Mouse (Mus musculus) lung, adult 2 months (tissue): ENCODE results near the gene Hist2h3c1. TPM values are rescaled to one million over a fixed set of nuclear protein-coding genes. Genes with fewer than 3 reads are reported as not detected.
A peak's percentile ranks its signal among the peaks of the same experiment; 100 is the strongest.

Experiments
- DNase-seq: peaks from one replicate; pipeline ENCODE4 v3.0.0; 2022
- H3K4me1 ChIP-seq: fragments of 200-500 bp; 2 replicates; pipeline ENCODE4 v1.6.1; 2011; ENCODE audit warnings: low read length; ENCODE audit not compliant: control insufficient read depth, insufficient read depth
- H3K4me3 ChIP-seq: fragments of 200-500 bp; replicated peaks from 2 replicates; pipeline ENCODE3; 2011; ENCODE audit warnings: low read depth, mild to moderate bottlenecking, control low read depth, low read length; ENCODE audit errors: extremely low read depth
- CTCF ChIP-seq: fragments of 200-500 bp; IDR thresholded peaks from 2 replicates; pipeline ENCODE4 v1.5.1; 2011; ENCODE audit warnings: mild to moderate bottlenecking, low read length, control low read depth; ENCODE audit not compliant: insufficient read depth
- POLR2A ChIP-seq: fragments of 200-500 bp; IDR thresholded peaks from 2 replicates; pipeline ENCODE4 v1.6.1; 2011; ENCODE audit warnings: low read depth, mild to moderate bottlenecking, control low read depth, low read length, borderline replicate concordance; ENCODE audit errors: extremely low read depth
- WGBS: fragments of 180-500 bp; shearing (Covaris S2); methylation state at CpG from one replicate; pipeline ENCODE4 v1.1.7; 2018; 5-methylcytosine and 5-hydroxymethylcytosine counted together
- polyA plus RNA-seq: library from polyadenylated mRNA; depleted of rRNA; stranded (reverse); fragments of >200 nt; gene quantifications from 2 replicates; pipeline ENCODE4 v1.2.3, GENCODE M21; 2012

The Hist2h3c1 gene
- polyA plus RNA-seq, 1 experiment: not detected

DNA sequence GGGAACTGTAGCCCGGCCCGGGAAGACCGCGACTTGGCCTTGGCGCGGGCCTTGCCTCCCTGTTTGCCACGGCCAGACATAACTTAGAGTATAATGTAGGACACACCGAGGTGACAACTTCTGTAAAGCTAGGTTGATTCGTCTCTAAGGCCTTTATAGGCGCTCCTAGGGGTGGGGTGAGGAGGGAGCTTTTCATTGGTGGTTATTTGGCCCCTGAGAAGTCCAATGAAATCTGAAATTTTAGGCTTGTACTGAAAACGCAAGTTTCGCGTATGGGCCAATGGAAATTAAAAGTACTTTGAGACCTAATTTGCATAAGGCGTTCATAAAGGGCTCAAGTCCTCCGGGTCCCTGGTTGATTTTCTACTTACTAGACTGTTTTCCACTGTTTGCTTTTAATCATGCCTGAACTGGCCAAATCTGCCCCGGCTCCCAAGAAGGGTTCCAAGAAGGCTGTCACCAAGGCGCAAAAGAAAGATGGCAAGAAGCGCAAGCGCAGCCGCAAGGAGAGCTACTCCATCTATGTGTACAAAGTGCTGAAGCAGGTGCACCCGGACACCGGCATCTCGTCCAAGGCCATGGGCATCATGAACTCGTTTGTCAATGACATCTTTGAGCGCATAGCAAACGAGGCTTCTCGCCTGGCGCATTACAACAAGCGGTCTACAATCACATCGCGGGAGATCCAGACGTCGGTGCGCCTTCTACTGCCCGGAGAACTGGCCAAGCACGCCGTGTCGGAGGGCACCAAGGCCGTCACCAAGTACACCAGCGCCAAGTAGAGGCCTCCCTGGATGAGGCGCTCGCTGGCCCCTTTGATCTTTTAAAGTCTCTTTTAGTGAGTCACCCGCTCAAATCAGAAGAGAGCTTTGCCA is 25.5 kb upstream of the Hist2h3c1 start, which contains the start of the genes Hist2h2ac and Hist2h2be:
Hist2h2ac (minus strand) TSS at position 116 of the 875 bp plus-strand sequence.
Hist2h2be (plus strand) TSS at position 355 of the 875 bp plus-strand sequence.
- under 1% methylated on average over 43 of the region's 43 CpGs for WGBS
- no peak for TF ChIP-seq CTCF
- peak; percentile 89 for TF ChIP-seq POLR2A
- DNase-seq: peak; percentile 85
- H3K4me1 ChIP-seq: peaks cover 13% of the 10 kb centered on the region
- H3K4me3 ChIP-seq: peak within 1 kb of the TSS; percentile 95

DNA sequence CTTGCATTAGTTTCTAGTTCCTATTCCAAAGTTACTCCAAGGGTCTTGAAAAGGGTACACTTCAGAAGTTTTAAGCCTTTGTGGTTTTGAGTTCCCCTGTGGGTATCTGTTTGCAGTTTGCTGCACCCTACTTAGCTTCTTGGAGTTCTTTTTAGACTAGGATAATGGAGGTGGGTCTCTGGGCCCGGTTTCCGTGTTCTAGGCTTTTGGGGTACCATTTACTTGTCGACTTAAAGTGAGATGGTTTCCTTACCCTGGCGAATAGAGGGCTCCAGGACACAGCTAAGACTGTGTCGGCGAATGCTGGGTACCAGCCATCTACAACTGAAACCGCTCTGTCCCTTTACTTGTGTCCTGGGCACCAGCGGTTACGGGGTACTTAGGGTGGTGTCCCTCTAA is 24.8 kb upstream of the Hist2h3c1 start:
- no peak for DNase-seq
- 18% methylated on average over 9 of the region's 9 CpGs for WGBS
- TF ChIP-seq CTCF (no peak), POLR2A (no peak)
- Histone ChIP-seq H3K4me1 (peaks cover 13% of the 10 kb centered on the region), H3K4me3 (peak overlapping the region; percentile 93)

DNA sequence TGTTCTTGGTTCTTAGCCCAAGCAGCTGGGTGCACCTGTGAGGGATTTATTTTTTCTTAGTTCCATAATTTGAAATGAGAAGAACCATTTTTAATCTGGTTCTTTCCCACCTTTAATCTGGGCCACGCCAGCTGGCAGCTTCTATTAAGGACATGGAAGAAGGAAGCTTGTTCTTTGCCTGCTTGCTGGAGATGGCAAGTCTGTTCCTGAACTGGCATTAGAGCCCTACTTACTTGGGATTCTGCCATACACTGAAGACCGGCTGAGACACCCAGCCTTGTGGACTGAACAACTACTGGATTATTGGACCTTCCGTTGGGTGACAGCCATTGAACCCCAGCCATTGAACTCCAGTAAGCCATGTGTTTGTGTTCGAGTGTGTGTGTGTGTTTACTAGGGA is 23.7 kb upstream of the Hist2h3c1 start:
- WGBS: 83% methylated on average over 4 of the region's 4 CpGs
- TF ChIP-seq CTCF (no peak), POLR2A (no peak)

DNA sequence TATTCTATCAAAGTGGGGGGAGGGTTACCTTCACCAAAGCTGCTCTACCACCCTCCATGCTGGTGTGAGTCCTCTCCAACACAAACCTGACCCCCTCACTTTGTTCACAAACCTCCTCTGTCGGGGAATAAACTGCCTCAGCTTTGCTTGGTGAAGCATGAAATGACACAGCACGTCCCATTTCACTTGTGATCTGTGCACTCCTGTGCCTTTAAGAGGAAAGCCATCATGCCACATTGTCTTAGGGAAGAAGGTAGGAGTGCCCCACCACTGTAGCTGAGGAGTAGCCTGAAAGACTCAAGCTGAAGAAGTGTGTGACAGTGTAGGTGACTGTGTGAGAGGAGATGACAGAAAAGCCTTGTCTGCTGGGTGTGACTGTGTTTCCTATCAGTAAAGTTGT is 21.1 kb upstream of the Hist2h3c1 start:
- DNase-seq: no peak
- no peak for TF ChIP-seq CTCF
- TF ChIP-seq POLR2A: no peak
- Histone ChIP-seq H3K4me1 (peaks cover 9% of the 10 kb centered on the region), H3K4me3 (no peak overlapping the region)
- 54% methylated on average over 2 of the region's 2 CpGs for WGBS

More for the DNA sequence above, 23.7 kb upstream of the Hist2h3c1 start:
- Histone ChIP-seq H3K4me3 (no peak overlapping the region), H3K4me1 (peaks cover 13% of the 10 kb centered on the region)
- no peak for DNase-seq

DNA sequence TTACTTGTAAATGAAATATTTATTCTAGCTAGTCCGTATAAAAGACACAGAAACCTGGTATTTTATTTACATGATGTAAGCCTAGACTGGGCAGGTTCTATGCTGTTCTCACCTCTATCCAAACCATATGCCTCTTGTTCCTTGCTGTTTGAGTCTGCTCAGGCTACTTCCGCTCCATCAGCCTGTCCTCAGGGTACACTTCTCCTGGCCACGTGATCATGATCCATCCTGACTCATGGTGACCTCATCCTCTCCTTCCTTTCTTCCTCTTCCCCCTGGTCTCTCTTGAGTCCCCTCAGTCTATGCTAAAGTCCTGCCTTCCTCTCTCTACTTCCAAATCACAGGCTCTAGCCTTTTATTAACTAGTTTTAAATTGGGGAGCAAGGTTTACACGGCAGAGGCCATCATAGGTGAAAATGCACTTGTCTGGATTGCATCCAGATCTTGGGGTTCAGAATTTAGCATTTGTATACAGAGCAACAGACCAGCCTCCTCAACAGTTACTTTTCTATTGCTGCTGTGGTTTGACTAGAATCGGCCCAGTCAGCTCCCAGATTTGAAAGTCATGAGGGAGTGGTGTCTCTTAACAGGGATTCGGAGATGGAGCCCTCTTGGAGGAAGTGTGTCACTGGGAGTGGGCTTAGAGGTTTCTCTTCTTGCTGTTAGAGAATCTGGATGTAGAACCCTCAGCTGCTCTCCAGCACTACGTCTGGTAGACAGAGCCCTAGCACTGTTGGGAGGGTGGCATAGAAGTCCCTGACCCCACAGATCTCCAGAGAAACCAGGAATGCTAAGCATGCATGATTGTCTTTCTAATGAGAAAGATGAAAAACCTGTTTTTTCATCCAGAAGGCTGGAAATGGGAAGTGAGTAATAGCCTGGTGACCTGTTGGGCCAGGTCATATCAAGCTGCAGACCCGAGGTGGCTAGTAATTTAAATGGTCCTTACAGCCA is 19.5 kb upstream of the Hist2h3c1 start:
- Histone ChIP-seq H3K4me1 (peaks cover 7% of the 10 kb centered on the region), H3K4me3 (no peak overlapping the region)
- WGBS: 52% methylated on average over 8 of the region's 8 CpGs
- no peak for DNase-seq
- TF ChIP-seq CTCF (no peak), POLR2A (no peak)

DNA sequence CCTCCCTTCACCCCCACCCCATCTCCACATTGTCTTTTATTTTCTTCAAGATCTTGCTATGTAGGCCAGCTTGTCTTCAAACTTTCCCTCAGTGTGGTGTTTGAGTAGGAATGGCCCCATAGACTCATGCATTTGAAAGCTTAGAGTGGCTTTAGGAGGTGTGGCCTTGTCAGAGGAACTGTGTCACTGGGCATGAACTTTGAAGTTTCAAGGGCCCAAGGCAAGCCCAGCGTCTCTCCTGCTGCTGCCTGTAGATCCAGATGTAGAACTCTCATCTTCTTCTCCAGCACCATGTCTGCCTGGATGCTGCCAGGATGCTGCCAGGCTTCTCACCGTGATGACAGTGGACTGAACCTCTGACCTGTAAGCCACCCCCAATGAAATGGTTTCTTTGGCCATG is 17.7 kb upstream of the Hist2h3c1 start:
- no peak for DNase-seq
- Histone ChIP-seq H3K4me3 (no peak overlapping the region), H3K4me1 (no peaks in the 10 kb centered on the region; the same call in 1 of the 2 replicates)
- 62% methylated on average over 2 of the region's 2 CpGs for WGBS
- TF ChIP-seq POLR2A (no peak), CTCF (no peak)

DNA sequence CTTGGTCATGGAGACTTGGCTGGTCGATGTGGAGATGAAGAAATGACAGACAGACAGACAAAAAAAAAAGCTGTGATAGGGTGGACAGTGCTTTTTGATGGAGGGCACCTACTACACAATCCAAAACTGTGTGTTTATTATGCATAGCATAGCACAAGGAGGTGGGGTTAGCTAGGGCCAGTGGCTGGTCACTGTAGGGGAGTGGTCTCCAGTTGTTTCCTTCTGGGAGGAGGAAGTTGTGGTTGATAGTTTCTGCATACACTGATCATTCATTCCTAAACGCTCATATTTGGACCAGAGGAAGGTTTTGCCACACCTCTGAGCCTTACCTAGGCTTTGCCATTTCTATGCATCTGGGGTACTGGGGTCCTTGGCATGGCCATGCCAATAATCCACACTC is 16.1 kb upstream of the Hist2h3c1 start:
- Histone ChIP-seq H3K4me1 (no peaks in the 10 kb centered on the region; the same call in 1 of the 2 replicates), H3K4me3 (no peak overlapping the region)
- no peak for DNase-seq
- no peak for TF ChIP-seq CTCF
- TF ChIP-seq POLR2A: no peak
- 58% methylated on average over 2 of the region's 2 CpGs for WGBS

DNA sequence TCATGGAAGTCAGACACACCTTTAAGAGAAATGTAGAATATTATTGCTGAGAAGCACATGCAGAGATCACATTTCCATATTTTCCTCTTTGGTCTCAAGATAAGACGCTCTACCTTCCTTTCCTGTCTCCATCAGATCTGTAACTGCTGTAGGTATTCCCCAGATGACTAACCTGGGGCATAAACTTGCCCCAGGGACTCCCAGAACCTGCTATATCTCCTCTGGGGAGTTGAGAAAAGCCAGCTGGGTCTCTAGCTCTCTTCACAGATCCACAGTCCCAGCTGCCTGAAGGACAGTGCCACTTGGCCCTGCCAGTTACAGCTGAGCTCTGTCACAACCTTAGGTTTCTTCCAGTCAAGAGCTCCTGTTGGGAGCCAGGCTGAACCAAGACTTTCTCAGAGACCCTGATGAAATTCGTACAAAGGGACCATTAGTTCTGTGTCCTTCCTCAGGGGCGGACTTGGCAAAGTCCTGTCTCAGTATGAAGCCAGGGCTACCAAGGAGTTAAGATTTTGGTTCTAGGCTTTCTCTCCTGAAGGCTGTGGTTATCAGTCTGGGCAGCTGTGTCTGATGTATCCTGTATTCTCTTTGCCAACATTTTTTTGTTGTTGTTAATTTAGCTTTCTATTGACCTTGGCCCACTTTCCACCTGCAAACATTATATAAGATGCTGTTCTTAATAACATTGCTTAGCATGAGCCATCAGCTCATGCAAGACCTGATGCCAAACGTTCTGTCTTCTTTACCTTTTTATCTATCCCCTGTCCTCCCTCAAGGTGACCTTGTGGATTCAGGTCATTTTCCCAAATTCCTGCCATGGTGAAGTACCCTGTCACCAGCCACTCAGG is 15.4 kb upstream of the Hist2h3c1 start:
- no peak for DNase-seq
- WGBS: 73% methylated on average over 4 of the region's 4 CpGs

More for the DNA sequence above, 15.4 kb upstream of the Hist2h3c1 start:
- no peaks in the 10 kb centered on the region; the same call in 1 of the 2 replicates for H3K4me1 ChIP-seq
- TF ChIP-seq POLR2A: no peak
- no peak for TF ChIP-seq CTCF
- no peak overlapping the region for H3K4me3 ChIP-seq
